Mouse (Mus musculus): Measurements from ENCODE around the gene Gspt1. TPM values are rescaled to one million over a fixed set of nuclear protein-coding genes. Genes with fewer than 3 reads are reported as not detected.
A peak's percentile ranks its signal among the peaks of the same experiment; 100 is the strongest.

Gene Gspt1
- total and polyA plus RNA-seq, 3 experiments = 84.4 to 547 (median 376) TPM

- Histone ChIP-seq H3K9ac (ENCODE audit: control insufficient read depth, low read depth, low read length, poor library complexity, severe bottlenecking) (peak overlapping the region; percentile 59), H3K4me1 (ENCODE audit: control insufficient read depth in 1 of 2, insufficient read depth in 2 of 2, low read length in 2 of 2) (peaks cover 0 to 3% of the 10 kb centered on the region in 2 experiments; a peak in 1 of 4 replicates), H3K9me3 (replicated peaks; ENCODE audit: insufficient read depth, low read length) (no peaks in the 10 kb centered on the region), H3K79me2 (ENCODE audit: control insufficient read depth, insufficient read depth, low read length, poor library complexity) (peaks cover 38% of the 10 kb centered on the region), H3K4me3 (ENCODE audit: control insufficient read depth in 1 of 2, insufficient read depth in 1 of 2, low read depth in 2 of 2, low read length in 2 of 2) (peak overlapping the region; percentile 55 to 62), H3K27me3 (ENCODE audit: control insufficient read depth in 1 of 2, insufficient read depth in 2 of 2, low read length in 2 of 2) (no peaks in the 10 kb centered on the region), H3K36me3 (ENCODE audit: control insufficient read depth in 1 of 2, insufficient read depth in 2 of 2, low read length in 2 of 2) (peaks cover 3 to 4% of the 10 kb centered on the region in 2 experiments; a peak in 3 of 4 replicates), H3K27ac (ENCODE audit: control insufficient read depth, low read depth, low read length) (peak overlapping the region; percentile 57)
- DNase-seq (ENCODE audit: low read depth, low spot score) = no peak
- TF ChIP-seq ZC3H11A (IDR thresholded peaks at IDR 0.05; ENCODE audit: low read depth, low read length) (no peak), ZKSCAN1 (IDR thresholded peaks at IDR 0.05; ENCODE audit: low read depth, low read length) (no peak), MXI1 (IDR thresholded peaks at IDR 0.05; ENCODE audit: low read depth, low read length) (no peak; the same call in 1 of the 2 replicates), TAL1 (IDR thresholded peaks at IDR 0.05; ENCODE audit: low read length) (no peak), ETS1 (IDR thresholded peaks at IDR 0.05; ENCODE audit: low read depth, low read length) (no peak), POLR2A (IDR thresholded peaks at IDR 0.05; ENCODE audit: control insufficient read depth in 1 of 2, insufficient read depth in 1 of 2, low read depth in 1 of 2, low read length in 2 of 2, poor library complexity in 1 of 2) (no peak), HCFC1 (IDR thresholded peaks at IDR 0.05; ENCODE audit: low read depth, low read length) (no peak), CHD2 (IDR thresholded peaks at IDR 0.05; ENCODE audit: low read length) (no peak), RAD21 (IDR thresholded peaks at IDR 0.05; ENCODE audit: low read depth, low read length) (no peak), NRF1 (IDR thresholded peaks at IDR 0.05; ENCODE audit: insufficient read depth, low read depth, low read length, poor library complexity, severe bottlenecking) (no peak), MAX (IDR thresholded peaks at IDR 0.05; ENCODE audit: low read length) (no peak), CHD1 (IDR thresholded peaks at IDR 0.05; ENCODE audit: low read depth, low read length) (no peak), POLR2AphosphoS5 (IDR thresholded peaks at IDR 0.05; ENCODE audit: borderline replicate concordance, low read depth, low read length) (no peak), GABPA (IDR thresholded peaks at IDR 0.05; ENCODE audit: low read depth, low read length) (no peak), SMC3 (IDR thresholded peaks at IDR 0.05; ENCODE audit: low read depth, low read length) (no peak), TBP (IDR thresholded peaks at IDR 0.05; ENCODE audit: low read depth, low read length) (no peak), MYB (IDR thresholded peaks at IDR 0.05; ENCODE audit: low read depth, low read length) (no peak), ZMIZ1 (IDR thresholded peaks at IDR 0.05; ENCODE audit: low read depth, low read length) (no peak), ZNF384 (IDR thresholded peaks at IDR 0.05; ENCODE audit: low read depth, low read length) (no peak), CTCF (IDR thresholded peaks at IDR 0.05 in 2 of 3, conservative IDR thresholded peaks at IDR 0.05 in 1 of 3; ENCODE audit: control insufficient read depth in 1 of 3, insufficient read depth in 1 of 3, low read depth in 2 of 3, low read length in 3 of 3, poor library complexity in 1 of 3, severe bottlenecking in 1 of 3) (no peak)
Measured at GRCm38 (mm10) chr16:11176884-11177244, 77.3 kb downstream of the Gspt1 start.

- peaks cover 43% of the 10 kb centered on the region for H3K79me2 ChIP-seq (ENCODE audit: control insufficient read depth, insufficient read depth, low read length, poor library complexity)
- DNase-seq (ENCODE audit: low read depth, low spot score) = peak; percentile 93
- H3K4me3 ChIP-seq (ENCODE audit: control insufficient read depth in 1 of 2, insufficient read depth in 1 of 2, low read depth in 2 of 2, low read length in 2 of 2) = peak within 1 kb of the TSS; percentile 55 to 62
- no peaks in the 10 kb centered on the region for H3K9me3 ChIP-seq (replicated peaks; ENCODE audit: insufficient read depth, low read length)
- peaks cover 0 to 3% of the 10 kb centered on the region in 2 experiments; a peak in 1 of 4 replicates for H3K4me1 ChIP-seq (ENCODE audit: control insufficient read depth in 1 of 2, insufficient read depth in 2 of 2, low read length in 2 of 2)
- no peaks in the 10 kb centered on the region for H3K27me3 ChIP-seq (ENCODE audit: control insufficient read depth in 1 of 2, insufficient read depth in 2 of 2, low read length in 2 of 2)
- peak within 1 kb of the TSS; percentile 82 for H3K9ac ChIP-seq (ENCODE audit: control insufficient read depth, low read depth, low read length, poor library complexity, severe bottlenecking)
- peak within 1 kb of the TSS; percentile 77 for H3K27ac ChIP-seq (ENCODE audit: control insufficient read depth, low read depth, low read length)
- H3K36me3 ChIP-seq (ENCODE audit: control insufficient read depth in 1 of 2, insufficient read depth in 2 of 2, low read length in 2 of 2) = peaks cover 3 to 4% of the 10 kb centered on the region in 2 experiments; a peak in 3 of 4 replicates
- TF ChIP-seq CHD2 (IDR thresholded peaks at IDR 0.05; ENCODE audit: low read length) = no peak
- TF ChIP-seq GATA1 (IDR thresholded peaks at IDR 0.05; ENCODE audit: low read depth, low read length) = no peak
- no peak for TF ChIP-seq NRF1 (IDR thresholded peaks at IDR 0.05; ENCODE audit: insufficient read depth, low read depth, low read length, poor library complexity, severe bottlenecking)
- TF ChIP-seq JUND (IDR thresholded peaks at IDR 0.05; ENCODE audit: low read depth, low read length) = no peak
- TF ChIP-seq E2F4 (IDR thresholded peaks at IDR 0.05; ENCODE audit: borderline replicate concordance, low read depth, low read length) = no peak; the same call in 1 of the 2 replicates
- 0 out of 2 replicates have a peak, but pooled peaks have one; percentile 6 for TF ChIP-seq USF1 (IDR thresholded peaks at IDR 0.05; ENCODE audit: low read depth, low read length)
- peak; percentile 73 for TF ChIP-seq TCF12 (IDR thresholded peaks at IDR 0.05; ENCODE audit: low read depth, low read length)
- TF ChIP-seq KAT2A (conservative IDR thresholded peaks at IDR 0.05; ENCODE audit: low read depth, low read length) = no peak
- peak; percentile 82 for TF ChIP-seq MXI1 (IDR thresholded peaks at IDR 0.05; ENCODE audit: low read depth, low read length)
- TF ChIP-seq SMC3 (IDR thresholded peaks at IDR 0.05; ENCODE audit: low read depth, low read length) = peak; percentile 29
- no peak for TF ChIP-seq TAL1 (IDR thresholded peaks at IDR 0.05; ENCODE audit: low read length)
- no peak for TF ChIP-seq ZNF384 (IDR thresholded peaks at IDR 0.05; ENCODE audit: low read depth, low read length)
- TF ChIP-seq ELF1 (IDR thresholded peaks at IDR 0.05; ENCODE audit: low read depth, low read length) = peak; percentile 85
- TF ChIP-seq BHLHE40 (IDR thresholded peaks at IDR 0.05; ENCODE audit: borderline replicate concordance, low read depth, low read length) = no peak; the same call in 1 of the 2 replicates
- no peak for TF ChIP-seq USF2 (IDR thresholded peaks at IDR 0.05; ENCODE audit: borderline replicate concordance in 1 of 2, insufficient read depth in 1 of 2, low read depth in 1 of 2, low read length in 2 of 2)
- 0 out of 2 replicates have a peak, but pooled peaks have one; percentile 13 for TF ChIP-seq MYC (IDR thresholded peaks at IDR 0.05; ENCODE audit: low read depth, low read length)
Measured at GRCm38 (mm10) chr16:11176208-11176883, 77.8 kb downstream of the Gspt1 start, which contains the start of gene Zc3h7a. Zc3h7a (minus strand) TSS chr16:11176393.

Data from MEL (cell line).